ENCODE assay signal across 10 mouse cellular contexts in the genomic region with DNA sequence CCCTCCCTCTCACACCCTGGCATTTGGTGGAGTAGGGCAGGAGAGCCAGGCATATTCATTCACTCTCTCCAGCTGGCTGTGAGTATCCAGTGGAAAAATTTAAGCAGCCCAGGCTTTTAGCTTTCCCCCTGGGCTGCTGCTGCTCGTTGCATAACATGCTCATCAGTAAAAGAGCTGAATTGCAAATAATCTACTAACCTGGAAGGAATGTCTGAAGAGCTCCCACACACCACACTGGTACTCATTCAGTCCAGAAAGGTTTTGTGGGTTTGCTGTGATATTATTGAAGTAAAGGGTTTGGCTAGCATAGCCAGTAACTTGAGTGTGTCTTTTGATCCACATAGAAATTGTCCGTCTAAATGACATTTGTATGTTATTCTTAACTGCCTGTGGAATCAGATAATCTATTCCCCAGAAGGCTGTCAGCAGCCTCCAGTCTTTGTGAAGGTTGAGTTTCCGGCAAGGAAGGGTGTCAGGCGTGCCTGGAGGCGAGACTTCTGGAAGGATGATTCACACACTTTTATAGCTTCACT.
DNase-seq lines count a peak whose midpoint lies in the region; ATAC-seq and TF ChIP-seq lines count a peak whose summit lies in the region.
"Had no signal": no experiment of that assay in that cellular context is flagged by ENCODE, and none has a peak within 500 bp of the region (broad histone marks: within the 10 kb centered on the region; RNA-seq: fewer than 3 reads in every experiment).

No protein-coding gene starts in this region.

- H3K36me3 ChIP-seq in midbrain, embryonic 14.5 days (ENCODE audit: control insufficient read depth, insufficient read depth, low read length) = no peaks in the 10 kb centered on the region
- H3K36me3 ChIP-seq in midbrain, embryonic 11.5 days (ENCODE audit: control insufficient read depth, insufficient read depth, low read length) = no peaks in the 10 kb centered on the region
- H3K36me3 ChIP-seq in kidney, postnatal 0 days (ENCODE audit: insufficient read depth, low read length) = no peaks in the 10 kb centered on the region
- no peaks in the 10 kb centered on the region for H3K36me3 ChIP-seq in myocyte (ENCODE audit: control insufficient read depth, insufficient read depth)
- H3K36me3 ChIP-seq in forebrain, embryonic 10.5 days (replicated peaks) = no peaks in the 10 kb centered on the region

- H3K4me2 ChIP-seq in midbrain, embryonic 14.5 days (ENCODE audit: low read length) = no peak overlapping the region
- H3K4me2 ChIP-seq in midbrain, embryonic 11.5 days = no peak overlapping the region
- H3K4me2 ChIP-seq in kidney, postnatal 0 days (ENCODE audit: low read length) = no peak overlapping the region
- peak overlapping the region; percentile 72 for H3K4me2 ChIP-seq in myocyte (ENCODE audit: low read depth)

- no peak; the same call in 1 of the 2 replicates for ATAC-seq in midbrain, embryonic 14.5 days (ENCODE audit: low FRiP score, low TSS enrichment)
- ATAC-seq in midbrain, embryonic 11.5 days (ENCODE audit: low FRiP score) = no peak
- ATAC-seq in kidney, postnatal 0 days (replicated peaks; ENCODE audit: low FRiP score, low read depth) = no peak
- ATAC-seq: CD4-positive, CD25-positive, alpha-beta regulatory T cell, adult 4 months had no signal

- H3K27me3 ChIP-seq in midbrain, embryonic 14.5 days (ENCODE audit: control insufficient read depth, insufficient read depth, low read length) = no peaks in the 10 kb centered on the region
- H3K27me3 ChIP-seq in midbrain, embryonic 11.5 days (ENCODE audit: control insufficient read depth, insufficient read depth, low read length) = no peaks in the 10 kb centered on the region
- H3K27me3 ChIP-seq in kidney, postnatal 0 days (ENCODE audit: insufficient read depth, low read length) = no peaks in the 10 kb centered on the region
- no peaks in the 10 kb centered on the region for H3K27me3 ChIP-seq in myocyte (ENCODE audit: control insufficient read depth, insufficient read depth, insufficient read length)
- no peaks in the 10 kb centered on the region for H3K27me3 ChIP-seq in forebrain, embryonic 10.5 days (ENCODE audit: poor library complexity, severe bottlenecking)

- peaks cover 3% of the 10 kb centered on the region for H3K4me1 ChIP-seq in midbrain, embryonic 14.5 days (ENCODE audit: control insufficient read depth, insufficient read depth, low read length)
- peaks cover 2% of the 10 kb centered on the region; the same call in 1 of the 2 replicates for H3K4me1 ChIP-seq in midbrain, embryonic 11.5 days (ENCODE audit: control insufficient read depth, insufficient read depth, low read length)
- no peaks in the 10 kb centered on the region for H3K4me1 ChIP-seq in kidney, postnatal 0 days (replicated peaks; ENCODE audit: insufficient read depth, low read length)
- peaks cover 7% of the 10 kb centered on the region; the same call in 1 of the 2 replicates for H3K4me1 ChIP-seq in forebrain, embryonic 10.5 days

- no peaks in the 10 kb centered on the region for H3K9me3 ChIP-seq in midbrain, embryonic 14.5 days (ENCODE audit: control insufficient read depth, low read length)
- no peaks in the 10 kb centered on the region for H3K9me3 ChIP-seq in midbrain, embryonic 11.5 days (ENCODE audit: control insufficient read depth, low read length)
- no peaks in the 10 kb centered on the region for H3K9me3 ChIP-seq in kidney, postnatal 0 days (replicated peaks; ENCODE audit: low read length)
- H3K9me3 ChIP-seq in forebrain, embryonic 10.5 days = no peaks in the 10 kb centered on the region

- H3ac ChIP-seq in myocyte (ENCODE audit: control insufficient read depth, insufficient read length) = no peak overlapping the region

- no peak overlapping the region for H3K4me3 ChIP-seq in midbrain, embryonic 14.5 days (replicated peaks; ENCODE audit: low read depth, low read length)
- no peak overlapping the region for H3K4me3 ChIP-seq in midbrain, embryonic 11.5 days (ENCODE audit: low read depth, low read length)
- H3K4me3 ChIP-seq in kidney, postnatal 0 days (replicated peaks; ENCODE audit: low read depth, low read length) = no peak overlapping the region
- no peak overlapping the region for H3K4me3 ChIP-seq in myocyte
- H3K4me3 ChIP-seq in forebrain, embryonic 10.5 days = no peak overlapping the region

- no peak overlapping the region for H3K9ac ChIP-seq in midbrain, embryonic 14.5 days (replicated peaks; ENCODE audit: low read length)
- no peak overlapping the region for H3K9ac ChIP-seq in midbrain, embryonic 11.5 days (ENCODE audit: low read length)
- no peak overlapping the region for H3K9ac ChIP-seq in kidney, postnatal 0 days (ENCODE audit: low read depth, low read length)

- peak; percentile 11 for DNase-seq in cerebellum, adult 9-11 months
- no peak for DNase-seq in cerebellum, postnatal 10 days
- peak; percentile 37 for DNase-seq in midbrain, embryonic 14.5 days
- no peak for DNase-seq in midbrain, embryonic 11.5 days (ENCODE audit: low spot score, missing footprints)
- peak; percentile 29 for DNase-seq in kidney, postnatal 0 days (ENCODE audit: low spot score)
- no peak for DNase-seq in lung, postnatal 4 days
- no peak for DNase-seq in forebrain, embryonic 10.5 days (ENCODE audit: extremely low spot score, low spot score)

- no peaks in the 10 kb centered on the region for H3K79me2 ChIP-seq in myocyte (ENCODE audit: control insufficient read depth, insufficient read depth)

- TF ChIP-seq POLR2A in myocyte (IDR thresholded peaks at IDR 0.05; ENCODE audit: insufficient read length, low read depth) = no peak

- WGBS in midbrain, embryonic 14.5 days = 64% methylated on average over 5 of the region's 5 CpGs
- 78% methylated on average over 5 of the region's 5 CpGs for whole genome bisulfite sequencing in midbrain, embryonic 11.5 days
- 10% methylated on average over 5 of the region's 5 CpGs for WGBS in kidney, postnatal 0 days
- 81% methylated on average over 5 of the region's 5 CpGs for WGBS in forebrain, embryonic 10.5 days

- TF ChIP-seq CTCF in kidney, postnatal 0 days (IDR thresholded peaks at IDR 0.05; ENCODE audit: low read depth) = no peak

- H3K27ac ChIP-seq in midbrain, embryonic 14.5 days (replicated peaks; ENCODE audit: low read depth, low read length) = no peak overlapping the region
- H3K27ac ChIP-seq in midbrain, embryonic 11.5 days (ENCODE audit: low read depth, low read length) = no peak overlapping the region
- H3K27ac ChIP-seq in kidney, postnatal 0 days = no peak overlapping the region
- no peak overlapping the region for H3K27ac ChIP-seq in forebrain, embryonic 10.5 days
- H3K27ac ChIP-seq: macrophage had no signal

TF ChIP-seq in myocyte, 11 proteins besides CTCF, POLR2A, EP300 and RAD21:
- TF ChIP-seq CEBPB (IDR thresholded peaks at IDR 0.05; ENCODE audit: insufficient read depth, poor library complexity, severe bottlenecking) = peak; percentile 72
- TF ChIP-seq MAX (IDR thresholded peaks at IDR 0.05; ENCODE audit: low read depth) = no peak

Comparison
In these comparisons a context has a peak if more than half of its experiments do, and no peak if none do; other contexts are left out.
1. DNase-seq: peak in cerebellum, adult 9-11 months (single experiment), midbrain, embryonic 14.5 days (single experiment) and kidney, postnatal 0 days (single experiment); none in cerebellum, postnatal 10 days (0 of 2), midbrain, embryonic 11.5 days (single experiment), lung, postnatal 4 days (0 of 2) and forebrain, embryonic 10.5 days (single experiment).